ENCODE assay signal across 19 mouse cellular contexts in the genomic region with DNA sequence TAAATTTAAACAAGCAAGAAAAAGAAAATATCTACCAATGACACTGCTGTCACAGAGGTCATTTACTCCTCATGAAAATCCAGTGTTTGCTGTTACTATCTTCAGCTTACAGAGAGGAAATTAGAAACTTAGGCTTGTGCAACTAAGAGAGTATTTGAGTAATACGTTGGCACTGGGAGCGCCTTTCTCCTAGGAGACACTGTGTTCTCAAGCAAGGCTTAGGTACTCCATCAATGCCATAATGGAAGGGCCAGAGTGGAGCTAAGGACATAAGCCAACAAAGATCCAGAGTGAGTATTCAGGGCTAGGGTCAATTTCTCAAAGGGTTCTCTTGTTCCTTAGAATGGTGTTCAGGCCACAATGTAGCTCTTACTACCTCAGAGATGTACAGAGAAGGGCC.
DNase-seq lines count a peak whose midpoint lies in the region; ATAC-seq and TF ChIP-seq lines count a peak whose summit lies in the region.
"Had no signal": no experiment of that assay in that cellular context is flagged by ENCODE, and none has a peak within 500 bp of the region (broad histone marks: within the 10 kb centered on the region; RNA-seq: fewer than 3 reads in every experiment).

No protein-coding gene starts in this region.

- TF ChIP-seq CTCF in liver, adult 2 months (IDR thresholded peaks at IDR 0.05; ENCODE audit: low read depth, low read length) = no peak
- TF ChIP-seq CTCF in stomach, postnatal 0 days (IDR thresholded peaks at IDR 0.05; ENCODE audit: low read depth) = no peak
- TF ChIP-seq CTCF in forebrain, postnatal 0 days (IDR thresholded peaks at IDR 0.05; ENCODE audit: low read depth) = no peak

- DNase-seq in adrenal gland, adult 2 months = peak; percentile 12
- DNase-seq in adrenal gland, adult 18-20 months (ENCODE audit: low spot score in 2 of 2) = no peak
- DNase-seq in liver, adult 2 months (ENCODE audit: extremely low read depth, low read depth, low spot score) = peak; percentile 6
- DNase-seq in liver = no peak
- DNase-seq in gonadal fat pad, adult 2 months (ENCODE audit: low read depth) = peak; percentile 76
- no peak for DNase-seq in stomach, postnatal 0 days (ENCODE audit: low spot score)
- no peak for DNase-seq in midbrain, embryonic 14.5 days
- DNase-seq in forebrain, postnatal 0 days = no peak
- DNase-seq: cerebellum, adult 2 months; heart, postnatal 4 days; thymus, postnatal 4 days had no signal

- no peaks in the 10 kb centered on the region for H3K9me3 ChIP-seq in stomach, postnatal 0 days (ENCODE audit: control insufficient read depth, low read length)
- no peaks in the 10 kb centered on the region for H3K9me3 ChIP-seq in midbrain, embryonic 14.5 days (ENCODE audit: control insufficient read depth, low read length)
- H3K9me3 ChIP-seq in forebrain, postnatal 0 days (ENCODE audit: low read length) = no peaks in the 10 kb centered on the region
- H3K9me3 ChIP-seq: embryonic facial prominence, embryonic 10.5 days; forebrain, embryonic 12.5 days; G1E; heart, embryonic 13.5 days; hindbrain, embryonic 15.5 days; intestine, embryonic 15.5 days; midbrain, embryonic 12.5 days; neural tube, embryonic 12.5 days had no signal

- H3K9ac ChIP-seq in liver, adult 2 months (ENCODE audit: low read depth, low read length) = no peak overlapping the region
- H3K9ac ChIP-seq in stomach, postnatal 0 days (ENCODE audit: low read length) = no peak overlapping the region
- no peak overlapping the region for H3K9ac ChIP-seq in midbrain, embryonic 14.5 days (replicated peaks; ENCODE audit: low read length)
- H3K9ac ChIP-seq in forebrain, postnatal 0 days = no peak overlapping the region
- H3K9ac ChIP-seq: forebrain, embryonic 12.5 days; heart, embryonic 13.5 days; hindbrain, embryonic 15.5 days; intestine, embryonic 15.5 days; midbrain, embryonic 12.5 days; neural tube, embryonic 12.5 days had no signal

- no peak for TF ChIP-seq EP300 in stomach, postnatal 0 days (optimal IDR thresholded peaks at IDR 0.05)

- no peak overlapping the region for H3K4me3 ChIP-seq in liver, adult 2 months (ENCODE audit: insufficient read depth, low read depth, low read length)
- H3K4me3 ChIP-seq in stomach, postnatal 0 days (ENCODE audit: low read depth, low read length) = no peak overlapping the region
- H3K4me3 ChIP-seq in midbrain, embryonic 14.5 days (replicated peaks; ENCODE audit: low read depth, low read length) = no peak overlapping the region
- no peak overlapping the region for H3K4me3 ChIP-seq in forebrain, postnatal 0 days (ENCODE audit: low read depth, low read length)
- H3K4me3 ChIP-seq: embryonic facial prominence, embryonic 10.5 days; forebrain, embryonic 12.5 days; heart, embryonic 13.5 days; hindbrain, embryonic 15.5 days; intestine, embryonic 15.5 days; midbrain, embryonic 12.5 days; neural tube, embryonic 12.5 days had no signal

- no peak for TF ChIP-seq POLR2A in liver, adult 2 months (IDR thresholded peaks at IDR 0.05; ENCODE audit: extremely low read depth, insufficient read depth, low read length)

- ATAC-seq in stomach, postnatal 0 days (ENCODE audit: low FRiP score, low TSS enrichment) = peak; percentile 65
- no peak for ATAC-seq in midbrain, embryonic 14.5 days (ENCODE audit: low FRiP score, low TSS enrichment)
- ATAC-seq in forebrain, postnatal 0 days = no peak

- H3K4me2 ChIP-seq in stomach, postnatal 0 days (replicated peaks; ENCODE audit: low read depth) = no peak overlapping the region
- H3K4me2 ChIP-seq in midbrain, embryonic 14.5 days (ENCODE audit: low read length) = no peak overlapping the region
- H3K4me2 ChIP-seq in forebrain, postnatal 0 days (ENCODE audit: low read depth) = no peak overlapping the region
- H3K4me2 ChIP-seq: forebrain, embryonic 12.5 days; heart, embryonic 13.5 days; hindbrain, embryonic 15.5 days; intestine, embryonic 15.5 days; midbrain, embryonic 12.5 days; neural tube, embryonic 12.5 days had no signal

- H3K4me1 ChIP-seq in liver, adult 2 months (ENCODE audit: control insufficient read depth, insufficient read depth, low read length) = no peaks in the 10 kb centered on the region
- no peaks in the 10 kb centered on the region for H3K4me1 ChIP-seq in stomach, postnatal 0 days (replicated peaks; ENCODE audit: control insufficient read depth, insufficient read depth)
- H3K4me1 ChIP-seq in midbrain, embryonic 14.5 days (ENCODE audit: control insufficient read depth, insufficient read depth, low read length) = no peaks in the 10 kb centered on the region
- no peaks in the 10 kb centered on the region for H3K4me1 ChIP-seq in forebrain, postnatal 0 days (ENCODE audit: insufficient read depth)
- H3K4me1 ChIP-seq: embryonic facial prominence, embryonic 10.5 days; forebrain, embryonic 12.5 days; heart, embryonic 13.5 days; hindbrain, embryonic 15.5 days; intestine, embryonic 15.5 days; midbrain, embryonic 12.5 days; neural tube, embryonic 12.5 days had no signal

- WGBS in liver, adult 2 months = 73% methylated on average over 2 of the region's 2 CpGs
- 79% methylated on average over 2 of the region's 2 CpGs for WGBS in stomach, postnatal 0 days
- WGBS in midbrain, embryonic 14.5 days = 98% methylated on average over 2 of the region's 2 CpGs
- 92% methylated on average over 2 of the region's 2 CpGs for WGBS in forebrain, postnatal 0 days

- no peaks in the 10 kb centered on the region for H3K27me3 ChIP-seq in liver, adult 2 months (ENCODE audit: control insufficient read depth, insufficient read depth, low read length)
- H3K27me3 ChIP-seq in stomach, postnatal 0 days (ENCODE audit: control insufficient read depth, insufficient read depth, low read length) = no peaks in the 10 kb centered on the region
- no peaks in the 10 kb centered on the region for H3K27me3 ChIP-seq in midbrain, embryonic 14.5 days (ENCODE audit: control insufficient read depth, insufficient read depth, low read length)
- H3K27me3 ChIP-seq in forebrain, postnatal 0 days (ENCODE audit: insufficient read depth, low read length) = no peaks in the 10 kb centered on the region
- H3K27me3 ChIP-seq: forebrain, embryonic 12.5 days; heart, embryonic 13.5 days; hindbrain, embryonic 15.5 days; intestine, embryonic 15.5 days; midbrain, embryonic 12.5 days; neural tube, embryonic 12.5 days had no signal

- H3K79me2 ChIP-seq in liver, adult 2 months (ENCODE audit: control insufficient read depth, insufficient read depth, low read length) = no peaks in the 10 kb centered on the region

- H3K36me3 ChIP-seq in liver, adult 2 months (ENCODE audit: control insufficient read depth, insufficient read depth, low read length) = no peaks in the 10 kb centered on the region
- H3K36me3 ChIP-seq in stomach, postnatal 0 days (ENCODE audit: control insufficient read depth, insufficient read depth, low read length) = no peaks in the 10 kb centered on the region
- H3K36me3 ChIP-seq in midbrain, embryonic 14.5 days (ENCODE audit: control insufficient read depth, insufficient read depth, low read length) = no peaks in the 10 kb centered on the region
- H3K36me3 ChIP-seq in forebrain, postnatal 0 days (ENCODE audit: insufficient read depth) = no peaks in the 10 kb centered on the region
- H3K36me3 ChIP-seq: embryonic facial prominence, embryonic 10.5 days; forebrain, embryonic 12.5 days; G1E; heart, embryonic 13.5 days; hindbrain, embryonic 15.5 days; intestine, embryonic 15.5 days; midbrain, embryonic 12.5 days; neural tube, embryonic 12.5 days had no signal

- no peak overlapping the region for H3K27ac ChIP-seq in liver, adult 2 months (replicated peaks; ENCODE audit: insufficient read depth, low read depth, low read length)
- no peak overlapping the region for H3K27ac ChIP-seq in stomach, postnatal 0 days (replicated peaks)
- H3K27ac ChIP-seq in midbrain, embryonic 14.5 days (replicated peaks; ENCODE audit: low read depth, low read length) = no peak overlapping the region
- H3K27ac ChIP-seq in forebrain, postnatal 0 days (ENCODE audit: low read depth, low read length) = no peak overlapping the region
- H3K27ac ChIP-seq: embryonic facial prominence, embryonic 10.5 days; forebrain, embryonic 12.5 days; heart, embryonic 13.5 days; hindbrain, embryonic 15.5 days; intestine, embryonic 15.5 days; midbrain, embryonic 12.5 days; neural tube, embryonic 12.5 days had no signal

Comparison
In these comparisons a context has a peak if more than half of its experiments do, and no peak if none do; other contexts are left out.
1. DNase-seq: peak in adrenal gland, adult 2 months (single experiment), liver, adult 2 months (single experiment) and gonadal fat pad, adult 2 months (single experiment); none in adrenal gland, adult 18-20 months (0 of 2), liver (single experiment), stomach, postnatal 0 days (single experiment), midbrain, embryonic 14.5 days (single experiment) and forebrain, postnatal 0 days (single experiment).